ENCODE assay signal across 15 mouse cellular contexts in the genomic region with DNA sequence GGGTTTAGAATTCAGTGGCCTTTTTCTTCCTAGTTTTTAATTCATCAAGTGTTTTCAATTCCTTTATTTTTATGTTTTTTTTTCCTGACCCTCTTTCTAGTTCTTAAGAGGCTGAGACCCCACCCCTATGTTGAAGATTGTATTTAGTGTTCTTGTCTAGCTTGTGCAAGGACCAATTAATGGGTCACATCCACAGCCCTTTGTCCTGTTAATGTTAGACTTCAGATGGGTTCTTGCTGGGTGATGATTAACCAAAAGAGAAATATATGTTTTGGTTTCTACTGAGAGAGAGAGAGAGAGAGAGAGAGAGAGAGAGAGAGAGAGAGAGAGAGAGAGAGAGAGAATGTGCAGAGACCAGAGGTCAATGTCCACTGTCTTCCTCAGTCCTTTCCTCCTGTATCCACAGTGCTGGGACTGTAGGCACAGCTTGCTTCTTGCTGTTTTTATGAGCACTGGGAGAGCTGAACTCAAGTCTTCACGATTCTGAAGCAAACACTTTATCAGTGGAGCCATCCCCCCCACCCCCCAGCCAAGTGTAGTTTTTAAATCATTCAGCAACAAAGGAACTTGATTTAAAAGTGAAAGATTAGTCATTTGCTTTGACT.
"Had no signal": no experiment of that assay in that cellular context is flagged by ENCODE, and none has a peak within 500 bp of the region (broad histone marks: within the 10 kb centered on the region; RNA-seq: fewer than 3 reads in every experiment).

No protein-coding gene starts in this region.

- H3K27me3 ChIP-seq: limb, embryonic 12.5 days; limb, embryonic 15.5 days; liver, embryonic 12.5 days; liver, embryonic 15.5 days had no signal

- H3K9me3 ChIP-seq: limb, embryonic 12.5 days; limb, embryonic 15.5 days; liver, embryonic 12.5 days; liver, embryonic 15.5 days had no signal

- H3K27ac ChIP-seq: limb, embryonic 12.5 days; limb, embryonic 15.5 days; liver, embryonic 12.5 days; liver, embryonic 15.5 days; stomach, postnatal 0 days had no signal

- H3K9ac ChIP-seq: limb, embryonic 12.5 days; limb, embryonic 15.5 days; liver, embryonic 12.5 days; liver, embryonic 15.5 days had no signal

- H3K4me2 ChIP-seq: limb, embryonic 12.5 days; limb, embryonic 15.5 days; liver, embryonic 12.5 days; liver, embryonic 15.5 days; midbrain, embryonic 11.5 days had no signal

- ATAC-seq: liver, embryonic 12.5 days had no signal

- H3K4me3 ChIP-seq: limb, embryonic 12.5 days; limb, embryonic 15.5 days; liver, embryonic 12.5 days; liver, embryonic 15.5 days had no signal

- H3K4me1 ChIP-seq: limb, embryonic 15.5 days; liver, embryonic 12.5 days had no signal

- H3K36me3 ChIP-seq: limb, embryonic 12.5 days; limb, embryonic 15.5 days; liver, embryonic 12.5 days; liver, embryonic 15.5 days had no signal

- DNase-seq: left cerebral cortex, postnatal 4 days; lung, adult 2 months; lung, postnatal 14 days; lung, postnatal 4 days; midbrain, embryonic 14.5 days; right cerebral cortex, postnatal 4 days; thymus, adult 2 months; thymus, postnatal 14 days; thymus, postnatal 4 days had no signal
